Mouse (Mus musculus) gastrocnemius, adult 2 months (tissue): ENCODE measurements around the gene 1700069L16Rik. TPM values are rescaled to one million over a fixed set of nuclear protein-coding genes. Genes with fewer than 3 reads are reported as not detected.

Experiments used
- DNase-seq: peaks from one replicate; pipeline ENCODE4 v3.0.0; 2022
- H3K27ac ChIP-seq: fragments of 200-600 bp; 2 replicates; pipeline ENCODE4 v1.8.1; 2022; ENCODE audit warnings: mild to moderate bottlenecking
- H3K4me3 ChIP-seq: fragments of 200-600 bp; 2 replicates; pipeline ENCODE4 v1.8.1; 2022; ENCODE audit warnings: mild to moderate bottlenecking, moderate library complexity
- CTCF ChIP-seq: fragments of 200-600 bp; IDR thresholded peaks from 2 replicates; pipeline ENCODE4 v1.8.1; 2022; ENCODE audit warnings: antibody characterized with exemption, mild to moderate bottlenecking, moderate library complexity
- intact Hi-C: fragments of 180-260 bp; cut with DNase I; formaldehyde crosslinking; loops from one replicate; pipeline ENCODE4 v1.15.1; 2025
- total RNA-seq, 2 experiments: library from RNA; stranded (reverse); gene quantifications; 2 replicates each; pipeline ENCODE4 v1.2.3; 2021

The 1700069L16Rik gene
- total RNA-seq, 2 experiments from 2014 or later, result not detected

- intact Hi-C loops, result no loop called here
- peak; percentile 75 for DNase-seq
- no peak for TF ChIP-seq CTCF
- Histone ChIP-seq H3K27ac (peak overlapping the region; percentile 69), H3K4me3 (no peak overlapping the region)
Measured at GRCm38 (mm10) chr5:113672456-113672855, 52.1 kb downstream of the 1700069L16Rik start.

GRCm38 (mm10) chr5:113670597-113670996, 54.0 kb downstream of the 1700069L16Rik start:
- no peak overlapping the region for H3K4me3 ChIP-seq
- TF ChIP-seq CTCF, result no peak
- DNase-seq, result no peak
- H3K27ac ChIP-seq, result no peak overlapping the region
- intact Hi-C loops, result no loop called here

- Histone ChIP-seq H3K27ac (no peak overlapping the region), H3K4me3 (no peak overlapping the region)
- intact Hi-C loops, result no loop called here
- DNase-seq, result no peak
- no peak for TF ChIP-seq CTCF
Measured at GRCm38 (mm10) chr5:113670110-113670509, 54.5 kb downstream of the 1700069L16Rik start.

- intact Hi-C loops, result no loop called here
- no peak for TF ChIP-seq CTCF
- no peak overlapping the region for H3K4me3 ChIP-seq
- peak; percentile 59 for DNase-seq
- peak overlapping the region; percentile 46; the same call in 1 of the 2 replicates for H3K27ac ChIP-seq
Measured at GRCm38 (mm10) chr5:113664629-113665195, 59.9 kb downstream of the 1700069L16Rik start.

- intact Hi-C loops, result no loop called here
- DNase-seq, result no peak
- H3K4me3 ChIP-seq, result no peak overlapping the region
- no peak for TF ChIP-seq CTCF
- H3K27ac ChIP-seq, result peak overlapping the region; percentile 46
Measured at GRCm38 (mm10) chr5:113664127-113664526, 60.4 kb downstream of the 1700069L16Rik start.

GRCm38 (mm10) chr5:113660872-113661271, 63.7 kb downstream of the 1700069L16Rik start:
- intact Hi-C loops, result no loop called here

GRCm38 (mm10) chr5:113654821-113655220, 69.8 kb downstream of the 1700069L16Rik start:
- H3K4me3 ChIP-seq, result no peak overlapping the region
- H3K27ac ChIP-seq, result no peak overlapping the region
- intact Hi-C loops, result no loop called here
- TF ChIP-seq CTCF, result no peak
- no peak for DNase-seq

More at GRCm38 (mm10) chr5:113660872-113661271, 63.7 kb downstream of the 1700069L16Rik start:
- peak; percentile 87 for DNase-seq
- no peak for TF ChIP-seq CTCF
- Histone ChIP-seq H3K4me3 (no peak overlapping the region), H3K27ac (peak overlapping the region; percentile 53)

GRCm38 (mm10) chr5:113654206-113654605, 70.4 kb downstream of the 1700069L16Rik start:
- intact Hi-C loops, result no loop called here
- TF ChIP-seq CTCF, result no peak
- no peak overlapping the region for H3K27ac ChIP-seq
- no peak for DNase-seq
- H3K4me3 ChIP-seq, result no peak overlapping the region

GRCm38 (mm10) chr5:113652215-113652614, 72.4 kb downstream of the 1700069L16Rik start:
- TF ChIP-seq CTCF, result no peak
- intact Hi-C loops, result no loop called here
- Histone ChIP-seq H3K27ac (0 out of 2 replicates have a peak overlapping the region, but pooled peaks have one; percentile 16), H3K4me3 (no peak overlapping the region)
- no peak for DNase-seq

- DNase-seq, result peak; percentile 87
- Histone ChIP-seq H3K4me3 (peak within 1 kb of the TSS; percentile 72), H3K27ac (peak within 1 kb of the TSS; percentile 78)
- intact Hi-C loops, result no loop called here
- peak; percentile 12; the same call in 1 of the 2 replicates for TF ChIP-seq CTCF
Measured at GRCm38 (mm10) chr5:113650035-113650865, 74.3 kb downstream of the 1700069L16Rik start, which contains the start of gene Cmklr1. Gene Cmklr1, minus strand, starts transcription at chr5:113650426.

GRCm38 (mm10) chr5:113648647-113649211, 75.8 kb downstream of the 1700069L16Rik start:
- no peak for TF ChIP-seq CTCF
- intact Hi-C loops, result no loop called here
- DNase-seq, result peak; percentile 16
- Histone ChIP-seq H3K4me3 (peak overlapping the region; percentile 72), H3K27ac (peak overlapping the region; percentile 78)

GRCm38 (mm10) chr5:113647141-113647540, 77.4 kb downstream of the 1700069L16Rik start:
- intact Hi-C loops, result no loop called here
- H3K27ac ChIP-seq, result peak overlapping the region; percentile 78; the same call in 1 of the 2 replicates
- no peak for DNase-seq
- peak overlapping the region; percentile 72 for H3K4me3 ChIP-seq
- no peak for TF ChIP-seq CTCF

GRCm38 (mm10) chr5:113644520-113644919, 80.1 kb downstream of the 1700069L16Rik start:
- intact Hi-C loops, result no loop called here
- no peak for TF ChIP-seq CTCF
- peak overlapping the region; percentile 51 for H3K27ac ChIP-seq
- DNase-seq, result peak; percentile 70
- peak overlapping the region; percentile 72 for H3K4me3 ChIP-seq
